Mouse (Mus musculus): ENCODE results near the gene Tpbgl. TPM values are rescaled to one million over a fixed set of nuclear protein-coding genes. Genes with fewer than 3 reads are reported as not detected.
A peak's percentile ranks its signal among the peaks of the same experiment; 100 is the strongest.

Tpbgl gene
- polyA plus RNA-seq, 1 experiment = not detected

DNA sequence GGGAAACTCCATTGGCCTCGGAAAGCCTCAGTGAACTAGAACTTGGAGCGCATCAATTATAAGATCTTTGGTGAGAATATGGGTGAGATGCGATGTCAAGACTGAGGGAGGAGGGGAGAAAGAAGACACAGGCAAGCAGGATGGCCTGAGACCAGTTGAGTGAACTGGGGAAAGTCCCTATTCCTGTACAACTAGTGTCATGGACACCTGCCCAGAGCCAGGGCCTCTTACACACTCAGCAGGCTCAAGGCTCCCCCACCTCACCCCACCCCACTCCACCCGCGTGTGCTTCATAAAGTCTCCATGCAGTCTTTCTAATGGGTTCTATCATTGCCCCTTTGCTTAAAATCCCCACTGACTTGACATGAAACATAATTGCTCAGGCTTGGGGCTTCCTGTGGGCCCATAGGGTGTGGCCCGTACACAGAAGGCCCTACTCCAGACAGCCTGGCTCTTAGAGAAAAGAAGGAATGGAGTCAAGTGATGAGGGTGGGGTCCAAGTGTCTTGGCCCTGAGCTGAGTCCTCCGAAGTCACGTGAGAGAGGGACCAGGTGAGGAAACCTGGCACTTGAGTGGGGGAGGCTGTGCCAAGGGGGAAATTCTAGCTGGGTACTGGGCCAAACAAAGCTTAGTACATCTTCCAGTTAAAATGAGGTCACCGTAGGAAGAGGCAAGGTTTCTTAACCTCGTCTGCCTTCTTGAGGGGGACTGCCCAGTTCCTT is 39.0 kb upstream of the Tpbgl start:
- H3K4me3 ChIP-seq = no peak overlapping the region

DNA sequence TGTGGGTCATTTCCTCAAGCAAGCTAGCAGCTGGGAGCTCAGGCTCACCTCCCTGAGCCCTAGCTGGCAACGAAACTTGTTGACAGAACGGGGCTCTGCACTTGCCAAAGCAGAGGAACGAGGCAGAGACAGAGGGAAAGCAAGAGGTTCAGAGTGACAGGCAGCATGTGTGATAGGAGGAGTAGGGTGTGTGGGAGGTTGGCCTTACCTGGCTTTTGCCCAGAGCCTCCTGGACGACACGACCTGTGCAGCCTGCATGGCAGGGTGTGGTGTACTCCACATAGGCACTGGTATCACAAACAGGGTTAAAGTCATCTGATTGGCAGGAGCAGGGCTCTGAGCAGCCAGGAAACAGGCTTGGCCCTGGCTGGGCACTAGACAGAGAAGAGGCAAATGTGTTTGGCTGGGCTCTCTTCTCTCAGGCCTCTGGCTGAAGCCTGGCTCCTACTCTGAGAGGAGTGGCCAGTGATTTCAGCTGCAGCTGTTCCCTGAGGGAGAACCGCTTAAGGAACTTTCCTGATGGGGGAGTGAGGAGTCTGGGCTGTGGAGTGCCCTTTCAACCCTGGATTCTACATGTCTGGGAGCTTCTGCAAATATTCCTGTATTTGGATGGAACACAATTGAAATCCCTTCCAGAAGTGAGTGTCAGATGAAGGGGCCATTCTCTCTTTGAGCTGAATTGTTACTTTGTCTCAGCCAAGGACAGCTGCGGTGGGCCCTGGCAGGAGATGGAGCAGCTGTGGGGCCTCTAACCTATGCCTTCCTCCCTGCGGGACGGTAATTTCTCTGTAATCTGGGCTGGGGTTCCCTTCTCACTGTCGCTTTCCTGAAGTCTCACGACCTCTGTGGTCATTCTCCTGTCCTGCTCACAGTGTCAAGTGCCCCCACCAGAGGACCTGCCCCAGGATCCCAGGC is 37.9 kb upstream of the Tpbgl start:
- Histone ChIP-seq H3K79me2 (ENCODE audit: control insufficient read depth, insufficient read depth) (no peaks in the 10 kb centered on the region), H3ac (ENCODE audit: control insufficient read depth, insufficient read length) (no peak overlapping the region), H3K4me3 (no peak overlapping the region), H3K27me3 (ENCODE audit: control insufficient read depth, insufficient read depth, insufficient read length) (peaks cover 52% of the 10 kb centered on the region), H3K36me3 (ENCODE audit: control insufficient read depth, insufficient read depth) (no peaks in the 10 kb centered on the region), H3K4me2 (ENCODE audit: low read depth) (no peak overlapping the region)
- TF ChIP-seq MYOG (IDR thresholded peaks at IDR 0.05; ENCODE audit: control insufficient read depth in 1 of 3, insufficient read depth in 1 of 3, insufficient read length in 2 of 3, low read depth in 2 of 3) (peak in 1 of 3 experiments; percentile 42), SRF (IDR thresholded peaks at IDR 0.05; ENCODE audit: control insufficient read depth, insufficient read length, low read depth) (no peak), MYOD1 (IDR thresholded peaks at IDR 0.05; ENCODE audit: control insufficient read depth in 1 of 3, insufficient read length in 2 of 3, low read depth in 2 of 3) (peak; percentile 3 to 32 (median 14)), MAX (IDR thresholded peaks at IDR 0.05; ENCODE audit: low read depth) (no peak), TCF3 (IDR thresholded peaks at IDR 0.05; ENCODE audit: insufficient read length, low read depth) (no peak), POLR2AphosphoS2 (IDR thresholded peaks at IDR 0.05; ENCODE audit: insufficient read length, low read depth) (no peak), CEBPB (IDR thresholded peaks at IDR 0.05; ENCODE audit: insufficient read depth, poor library complexity, severe bottlenecking) (no peak), TCF12 (IDR thresholded peaks at IDR 0.05; ENCODE audit: insufficient read depth, poor library complexity, severe bottlenecking) (no peak), USF1 (IDR thresholded peaks at IDR 0.05; ENCODE audit: low read depth) (no peak), REST (IDR thresholded peaks at IDR 0.05; ENCODE audit: insufficient read depth, insufficient read length) (no peak), E2F4 (IDR thresholded peaks at IDR 0.05; ENCODE audit: insufficient read depth) (no peak)

More for the DNA sequence above, 39.0 kb upstream of the Tpbgl start:
- peaks cover 52% of the 10 kb centered on the region for H3K27me3 ChIP-seq (ENCODE audit: control insufficient read depth, insufficient read depth, insufficient read length)
- TF ChIP-seq USF1 (IDR thresholded peaks at IDR 0.05; ENCODE audit: low read depth) = no peak
- no peak for TF ChIP-seq E2F4 (IDR thresholded peaks at IDR 0.05; ENCODE audit: insufficient read depth)
- TF ChIP-seq MYOG (IDR thresholded peaks at IDR 0.05; ENCODE audit: control insufficient read depth in 1 of 3, insufficient read depth in 1 of 3, insufficient read length in 2 of 3, low read depth in 2 of 3) = no peak
- TF ChIP-seq CEBPB (IDR thresholded peaks at IDR 0.05; ENCODE audit: insufficient read depth, poor library complexity, severe bottlenecking) = no peak
- TF ChIP-seq POLR2A (IDR thresholded peaks at IDR 0.05; ENCODE audit: insufficient read length, low read depth) = no peak
- TF ChIP-seq POLR2AphosphoS2 (IDR thresholded peaks at IDR 0.05; ENCODE audit: insufficient read length, low read depth) = no peak
- no peak for TF ChIP-seq SRF (IDR thresholded peaks at IDR 0.05; ENCODE audit: control insufficient read depth, insufficient read length, low read depth)
- no peaks in the 10 kb centered on the region for H3K79me2 ChIP-seq (ENCODE audit: control insufficient read depth, insufficient read depth)
- no peaks in the 10 kb centered on the region for H3K36me3 ChIP-seq (ENCODE audit: control insufficient read depth, insufficient read depth)
- H3ac ChIP-seq (ENCODE audit: control insufficient read depth, insufficient read length) = no peak overlapping the region
- H3K4me2 ChIP-seq (ENCODE audit: low read depth) = no peak overlapping the region

DNA sequence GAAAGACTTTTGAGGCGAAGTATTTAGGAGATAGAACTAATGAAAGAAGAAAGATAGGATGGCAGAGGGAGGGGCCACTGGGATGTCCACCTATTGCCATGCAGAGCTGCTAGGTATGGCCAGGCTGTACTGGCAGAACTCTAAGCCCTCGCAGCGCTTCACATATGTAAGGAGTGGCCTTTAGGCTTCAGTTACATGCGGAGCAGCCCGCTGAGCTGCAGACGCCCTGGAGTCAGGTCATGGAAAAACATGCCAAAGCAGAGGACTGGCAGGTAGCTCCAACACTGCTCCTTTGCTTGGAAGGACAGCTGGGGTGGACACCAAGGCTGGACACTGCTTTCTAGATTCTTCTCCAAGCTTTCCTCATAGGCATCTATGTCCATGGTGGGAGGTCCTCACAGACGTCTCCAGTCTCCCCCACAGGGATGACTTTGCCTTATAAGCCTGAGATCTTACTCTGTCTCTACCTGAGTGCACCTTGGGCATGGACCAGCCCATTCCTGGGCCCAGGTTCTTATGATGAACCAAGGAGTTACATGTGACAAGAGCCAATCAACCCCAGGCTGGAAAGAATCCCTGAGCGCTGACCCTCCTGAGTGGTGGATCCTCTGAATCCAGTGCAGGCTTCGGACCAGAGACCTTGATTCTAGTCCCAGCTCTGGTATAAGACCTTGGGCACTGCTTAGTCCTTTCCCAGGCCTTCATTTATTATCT is 36.8 kb upstream of the Tpbgl start:
- TF ChIP-seq MYOG (IDR thresholded peaks at IDR 0.05; ENCODE audit: control insufficient read depth in 1 of 3, insufficient read depth in 1 of 3, insufficient read length in 2 of 3, low read depth in 2 of 3) (no peak), TCF12 (IDR thresholded peaks at IDR 0.05; ENCODE audit: insufficient read depth, poor library complexity, severe bottlenecking) (no peak), MAX (IDR thresholded peaks at IDR 0.05; ENCODE audit: low read depth) (no peak), E2F4 (IDR thresholded peaks at IDR 0.05; ENCODE audit: insufficient read depth) (no peak), TCF3 (IDR thresholded peaks at IDR 0.05; ENCODE audit: insufficient read length, low read depth) (no peak), POLR2AphosphoS2 (IDR thresholded peaks at IDR 0.05; ENCODE audit: insufficient read length, low read depth) (no peak), MYOD1 (IDR thresholded peaks at IDR 0.05; ENCODE audit: control insufficient read depth in 1 of 3, insufficient read length in 2 of 3, low read depth in 2 of 3) (no peak), POLR2A (IDR thresholded peaks at IDR 0.05; ENCODE audit: insufficient read length, low read depth) (no peak), SRF (IDR thresholded peaks at IDR 0.05; ENCODE audit: control insufficient read depth, insufficient read length, low read depth) (no peak), REST (IDR thresholded peaks at IDR 0.05; ENCODE audit: insufficient read depth, insufficient read length) (no peak), CEBPB (IDR thresholded peaks at IDR 0.05; ENCODE audit: insufficient read depth, poor library complexity, severe bottlenecking) (no peak), USF1 (IDR thresholded peaks at IDR 0.05; ENCODE audit: low read depth) (no peak)
- H3K79me2 ChIP-seq (ENCODE audit: control insufficient read depth, insufficient read depth) = no peaks in the 10 kb centered on the region
- H3ac ChIP-seq (ENCODE audit: control insufficient read depth, insufficient read length) = no peak overlapping the region
- no peak overlapping the region for H3K4me2 ChIP-seq (ENCODE audit: low read depth)
- no peaks in the 10 kb centered on the region for H3K36me3 ChIP-seq (ENCODE audit: control insufficient read depth, insufficient read depth)
- no peak overlapping the region for H3K4me3 ChIP-seq
- peaks cover 41% of the 10 kb centered on the region for H3K27me3 ChIP-seq (ENCODE audit: control insufficient read depth, insufficient read depth, insufficient read length)

- no peaks in the 10 kb centered on the region for H3K36me3 ChIP-seq (ENCODE audit: control insufficient read depth, insufficient read depth)
- H3K27me3 ChIP-seq (ENCODE audit: control insufficient read depth, insufficient read depth, insufficient read length) = peaks cover 30% of the 10 kb centered on the region
- TF ChIP-seq E2F4 (IDR thresholded peaks at IDR 0.05; ENCODE audit: insufficient read depth) (no peak), MYOG (IDR thresholded peaks at IDR 0.05; ENCODE audit: control insufficient read depth in 1 of 3, insufficient read depth in 1 of 3, insufficient read length in 2 of 3, low read depth in 2 of 3) (no peak), SRF (IDR thresholded peaks at IDR 0.05; ENCODE audit: control insufficient read depth, insufficient read length, low read depth) (no peak), POLR2A (IDR thresholded peaks at IDR 0.05; ENCODE audit: insufficient read length, low read depth) (no peak), REST (IDR thresholded peaks at IDR 0.05; ENCODE audit: insufficient read depth, insufficient read length) (no peak), MAX (IDR thresholded peaks at IDR 0.05; ENCODE audit: low read depth) (no peak), TCF3 (IDR thresholded peaks at IDR 0.05; ENCODE audit: insufficient read length, low read depth) (no peak), MYOD1 (IDR thresholded peaks at IDR 0.05; ENCODE audit: control insufficient read depth in 1 of 3, insufficient read length in 2 of 3, low read depth in 2 of 3) (no peak), USF1 (IDR thresholded peaks at IDR 0.05; ENCODE audit: low read depth) (no peak)
- H3K4me3 ChIP-seq = no peak overlapping the region
- H3ac ChIP-seq (ENCODE audit: control insufficient read depth, insufficient read length) = no peak overlapping the region
- no peaks in the 10 kb centered on the region for H3K79me2 ChIP-seq (ENCODE audit: control insufficient read depth, insufficient read depth)
- H3K4me2 ChIP-seq (ENCODE audit: low read depth) = no peak overlapping the region
Measured at GRCm38 (mm10) chr7:99662311-99662710, 35.4 kb upstream of the Tpbgl start.
